Mouse (Mus musculus): ENCODE measurements around the gene Bicdl2.

The Bicdl2 gene

DNA sequence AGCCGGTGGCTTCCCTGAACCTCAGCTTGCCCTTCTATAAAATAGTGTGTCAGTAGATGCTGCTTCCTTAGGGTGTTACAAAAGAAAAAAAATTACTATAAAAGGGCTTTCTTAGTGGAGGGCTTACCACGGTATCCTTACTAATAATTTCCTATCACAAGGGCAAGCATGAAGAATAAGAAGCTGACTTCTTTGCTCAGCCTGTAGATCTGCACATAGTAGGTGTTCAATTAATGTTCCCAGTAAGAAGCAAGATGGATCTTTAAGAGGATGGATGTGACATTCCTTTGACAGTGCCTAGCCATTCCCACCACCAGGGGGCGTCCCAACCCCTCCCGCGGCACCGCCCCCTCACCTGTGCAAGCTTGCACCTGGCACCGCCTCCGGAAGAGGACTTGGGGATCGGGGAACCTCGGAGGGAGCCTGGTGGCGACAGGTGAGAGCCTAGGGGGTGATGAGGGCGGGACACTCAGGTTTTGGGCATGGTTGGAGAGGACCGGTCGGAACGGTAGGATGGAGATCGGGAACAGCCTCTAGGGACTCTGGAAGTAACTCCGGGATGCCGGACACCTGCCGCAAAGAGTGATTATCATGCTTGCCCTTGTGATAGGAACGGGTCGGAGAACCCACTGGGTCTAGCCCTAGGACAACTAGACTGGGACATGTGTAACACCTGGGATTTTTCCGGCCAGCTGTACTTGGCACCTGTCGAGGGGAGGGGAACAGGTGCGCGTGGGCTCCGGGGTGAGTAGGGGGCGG lies at the start of gene Bicdl2:
Gene Bicdl2 (plus strand): TSS at position 390 of the 759 bp plus-strand sequence.
- peak; percentile 71 for DNase-seq (ENCODE audit: low read depth, low spot score)
- no peaks in the 10 kb centered on the region for H3K27me3 ChIP-seq (ENCODE audit: control insufficient read depth, insufficient read depth, low read length, poor library complexity, severe bottlenecking)
- H3K36me3 ChIP-seq (ENCODE audit: control insufficient read depth, insufficient read depth, low read length, poor library complexity, severe bottlenecking): no peaks in the 10 kb centered on the region

DNA sequence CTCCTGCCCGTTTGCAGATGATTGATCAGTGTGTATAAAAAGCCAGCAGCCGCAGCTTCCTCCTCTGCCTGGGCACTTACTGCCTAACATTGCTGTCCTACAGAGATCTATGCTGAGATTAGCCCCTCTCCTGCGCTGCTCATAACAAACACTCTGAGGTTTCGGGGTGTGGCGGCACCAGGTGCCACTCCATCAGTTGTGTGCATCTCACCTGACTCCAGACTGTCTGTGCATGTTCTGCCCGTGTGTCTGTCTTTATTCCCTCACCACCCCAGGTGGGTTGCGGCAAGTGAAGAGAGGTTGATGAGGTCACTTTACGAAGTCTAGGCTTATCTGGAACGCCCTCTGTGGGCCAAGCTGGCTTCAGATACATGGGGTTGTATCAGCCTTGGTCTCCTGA lies 43.2 kb upstream of the Bicdl2 start:
- no peaks in the 10 kb centered on the region for H3K36me3 ChIP-seq (ENCODE audit: control insufficient read depth, insufficient read depth, low read length, poor library complexity, severe bottlenecking)
- no peaks in the 10 kb centered on the region; the same call in 1 of the 2 replicates for H3K27me3 ChIP-seq (ENCODE audit: control insufficient read depth, insufficient read depth, low read length, poor library complexity, severe bottlenecking)
- peak; percentile 15 for DNase-seq (ENCODE audit: low read depth, low spot score)

DNA sequence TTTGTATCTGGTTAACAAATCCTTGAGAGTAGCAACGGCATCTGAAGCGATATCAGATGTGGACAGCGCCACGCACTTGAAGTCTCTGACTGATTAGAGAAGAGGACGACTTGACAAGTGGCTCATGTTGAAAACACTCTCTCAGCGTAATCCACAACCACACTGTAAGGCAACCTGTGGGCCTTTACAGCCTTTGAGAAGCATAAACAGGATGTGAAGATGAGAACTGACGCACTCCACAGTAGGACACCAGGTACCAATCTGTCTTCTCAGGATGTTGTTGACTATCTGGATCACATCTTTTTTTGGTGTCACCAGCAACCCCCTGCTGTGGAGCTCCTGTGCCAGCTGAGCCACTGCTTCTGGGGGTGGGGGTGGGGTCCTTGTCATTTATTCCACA lies 40.0 kb upstream of the Bicdl2 start:
- Histone ChIP-seq H3K27me3 (ENCODE audit: control insufficient read depth, insufficient read depth, low read length, poor library complexity, severe bottlenecking) (no peaks in the 10 kb centered on the region; the same call in 1 of the 2 replicates), H3K36me3 (ENCODE audit: control insufficient read depth, insufficient read depth, low read length, poor library complexity, severe bottlenecking) (no peaks in the 10 kb centered on the region)
- DNase-seq (ENCODE audit: low read depth, low spot score): no peak

DNA sequence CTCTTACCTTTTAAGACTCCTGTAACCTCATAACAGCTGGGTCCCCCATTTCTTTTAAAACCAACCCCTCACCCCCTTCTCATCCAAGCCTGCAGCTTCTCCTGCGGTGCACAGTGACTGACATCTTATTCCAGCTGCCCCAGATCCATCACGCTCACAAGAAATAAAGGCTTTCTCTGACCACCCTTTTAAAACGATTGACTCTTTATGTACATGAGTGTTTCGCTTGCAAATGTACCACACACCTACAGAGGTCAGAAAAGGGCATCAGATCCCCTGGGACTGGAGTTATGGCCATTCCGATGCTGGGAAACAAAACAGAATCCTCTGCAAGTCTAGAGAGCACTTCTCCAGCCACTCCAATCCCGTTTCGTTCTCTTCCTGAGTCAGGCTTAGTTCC lies 32.5 kb upstream of the Bicdl2 start:
- no peak for DNase-seq (ENCODE audit: low read depth, low spot score)
- no peaks in the 10 kb centered on the region for H3K36me3 ChIP-seq (ENCODE audit: control insufficient read depth, insufficient read depth, low read length, poor library complexity, severe bottlenecking)

DNA sequence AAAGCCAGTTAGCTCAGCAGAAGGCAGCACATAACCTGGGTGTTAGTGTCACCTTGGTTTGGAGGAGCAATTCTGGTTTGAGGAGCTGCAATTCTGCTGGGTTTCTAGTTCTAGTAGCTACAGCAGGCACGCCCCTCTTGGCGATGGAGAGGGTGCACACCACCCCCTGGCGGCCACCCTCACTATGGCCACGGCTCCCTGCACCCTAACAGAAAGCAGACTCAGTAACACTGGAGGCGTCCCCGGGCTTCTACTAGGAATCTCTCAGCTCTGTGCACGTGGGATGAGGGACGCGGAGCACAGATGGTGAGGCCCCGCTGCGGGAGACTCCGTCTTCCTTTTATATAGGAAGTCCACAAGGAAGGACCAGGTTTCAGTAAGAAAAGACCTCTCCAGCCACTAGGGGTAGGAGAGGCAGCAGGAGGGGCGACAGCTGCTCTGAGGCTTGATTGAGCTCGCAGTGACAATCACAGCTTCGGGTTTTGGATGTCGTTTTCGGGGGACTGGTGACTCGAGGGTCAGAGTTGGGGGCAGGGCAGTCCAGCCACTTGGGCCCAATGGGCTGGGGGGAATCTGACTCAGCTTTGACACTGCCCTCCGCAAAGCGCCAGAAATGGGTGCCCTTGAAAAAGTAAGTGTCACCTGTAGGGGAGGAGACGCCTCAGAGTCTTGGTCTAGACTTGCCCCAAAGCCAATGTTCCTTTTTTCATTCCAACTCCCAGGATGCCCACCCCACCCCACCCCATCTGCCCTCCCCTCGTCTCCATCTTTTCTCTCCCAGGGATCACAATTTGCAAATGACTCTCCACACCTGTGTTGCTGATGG lies 29.9 kb upstream of the Bicdl2 start:
- Histone ChIP-seq H3K36me3 (ENCODE audit: control insufficient read depth, insufficient read depth, low read length, poor library complexity, severe bottlenecking) (no peaks in the 10 kb centered on the region), H3K27me3 (ENCODE audit: control insufficient read depth, insufficient read depth, low read length, poor library complexity, severe bottlenecking) (no peaks in the 10 kb centered on the region)
- DNase-seq (ENCODE audit: low read depth, low spot score): peak; percentile 74

More for the DNA sequence above, 32.5 kb upstream of the Bicdl2 start:
- H3K27me3 ChIP-seq (ENCODE audit: control insufficient read depth, insufficient read depth, low read length, poor library complexity, severe bottlenecking): no peaks in the 10 kb centered on the region

DNA sequence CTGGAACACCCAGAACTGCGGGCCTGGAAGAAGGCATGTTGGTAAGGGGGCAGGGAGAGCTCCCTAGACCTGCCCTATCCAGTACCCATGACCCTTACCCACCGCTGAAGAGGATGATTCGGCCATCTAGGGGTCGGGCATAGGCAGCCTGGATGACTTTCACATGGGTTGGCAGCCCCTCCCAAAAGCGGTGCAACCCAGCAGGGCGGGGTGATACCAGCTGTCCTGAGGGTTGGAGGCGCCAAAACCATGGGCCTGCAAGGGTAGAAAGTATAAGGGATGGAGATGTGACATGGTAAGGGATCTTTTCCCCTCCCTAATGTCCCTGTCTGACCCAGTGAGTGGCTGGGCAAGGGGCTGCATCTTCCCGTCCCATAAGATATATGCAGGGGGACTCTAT lies 29.1 kb upstream of the Bicdl2 start:
- Histone ChIP-seq H3K27me3 (ENCODE audit: control insufficient read depth, insufficient read depth, low read length, poor library complexity, severe bottlenecking) (no peaks in the 10 kb centered on the region; the same call in 1 of the 2 replicates), H3K36me3 (ENCODE audit: control insufficient read depth, insufficient read depth, low read length, poor library complexity, severe bottlenecking) (no peaks in the 10 kb centered on the region)
- DNase-seq (ENCODE audit: low read depth, low spot score): no peak

DNA sequence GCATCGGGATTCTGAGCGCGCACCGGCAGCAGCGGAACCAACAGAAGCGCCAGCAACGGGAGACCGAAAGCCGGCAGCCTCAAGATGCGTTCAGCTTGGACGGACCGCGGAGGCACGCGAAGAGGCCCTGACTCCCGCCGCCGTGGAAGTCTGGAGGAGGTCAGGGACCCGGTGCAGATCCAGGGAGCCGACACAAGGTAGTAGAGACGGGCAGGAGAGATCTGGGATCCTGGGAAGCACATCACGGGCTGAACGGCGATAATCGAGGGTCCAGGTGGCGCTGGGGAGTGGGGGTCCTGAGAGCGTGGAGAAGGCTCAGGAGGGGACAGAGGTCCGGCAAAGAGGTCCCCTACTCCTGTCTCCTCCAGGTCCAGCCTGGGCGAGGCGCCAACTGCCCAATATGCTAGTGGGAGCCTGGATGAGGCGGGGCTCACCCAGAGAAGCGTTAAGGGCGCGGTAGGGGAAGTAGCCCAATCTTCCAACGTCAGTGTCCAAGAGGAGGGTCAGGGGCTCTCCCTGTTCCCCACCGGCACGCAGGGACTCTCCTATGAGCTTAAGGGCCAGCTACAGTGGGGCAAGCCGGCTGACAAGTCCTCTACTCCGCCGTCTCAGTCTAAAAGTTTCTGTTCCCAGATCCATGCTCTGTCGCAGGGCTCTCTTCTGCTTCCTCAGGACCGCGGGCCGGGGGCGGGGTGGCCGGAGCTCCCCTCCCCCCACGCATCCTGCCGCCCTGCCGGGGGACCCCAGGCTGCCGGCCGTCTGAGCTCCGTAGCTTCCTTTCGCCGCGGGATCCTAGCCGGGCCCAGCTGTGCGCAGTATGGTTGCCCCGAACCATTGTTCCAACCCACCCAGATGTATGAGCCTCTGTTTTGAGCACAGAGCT lies 15.5 kb upstream of the Bicdl2 start, which contains the start of gene Mmp25:
Gene Mmp25 (minus strand): TSS at position 665 of the 883 bp plus-strand sequence.
- H3K27me3 ChIP-seq (ENCODE audit: control insufficient read depth, insufficient read depth, low read length, poor library complexity, severe bottlenecking): no peaks in the 10 kb centered on the region; the same call in 1 of the 2 replicates
- H3K36me3 ChIP-seq (ENCODE audit: control insufficient read depth, insufficient read depth, low read length, poor library complexity, severe bottlenecking): no peaks in the 10 kb centered on the region
- no peak for DNase-seq (ENCODE audit: low read depth, low spot score)

DNA sequence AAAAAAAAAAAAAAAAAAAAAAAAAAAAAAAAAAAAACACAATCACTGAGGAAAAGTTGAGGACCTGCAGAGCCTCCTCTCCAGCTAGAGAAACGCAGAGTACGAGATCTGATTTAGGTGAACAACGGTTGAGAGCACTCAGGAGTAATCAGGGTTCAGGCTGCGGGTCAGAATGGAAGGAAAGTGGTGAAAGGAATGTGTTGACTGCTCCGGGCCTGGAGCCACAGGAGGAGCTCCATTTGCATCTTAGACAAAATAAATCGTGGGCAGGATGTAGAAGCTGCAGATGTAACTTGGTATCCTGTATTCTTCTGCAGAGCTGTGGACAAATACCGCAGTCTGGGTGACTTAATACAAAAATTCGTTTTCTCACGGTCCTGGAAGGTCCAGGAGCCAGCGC lies 14.4 kb upstream of the Bicdl2 start:
- no peaks in the 10 kb centered on the region; the same call in 1 of the 2 replicates for H3K27me3 ChIP-seq (ENCODE audit: control insufficient read depth, insufficient read depth, low read length, poor library complexity, severe bottlenecking)
- H3K36me3 ChIP-seq (ENCODE audit: control insufficient read depth, insufficient read depth, low read length, poor library complexity, severe bottlenecking): no peaks in the 10 kb centered on the region
- DNase-seq (ENCODE audit: low read depth, low spot score): no peak

DNA sequence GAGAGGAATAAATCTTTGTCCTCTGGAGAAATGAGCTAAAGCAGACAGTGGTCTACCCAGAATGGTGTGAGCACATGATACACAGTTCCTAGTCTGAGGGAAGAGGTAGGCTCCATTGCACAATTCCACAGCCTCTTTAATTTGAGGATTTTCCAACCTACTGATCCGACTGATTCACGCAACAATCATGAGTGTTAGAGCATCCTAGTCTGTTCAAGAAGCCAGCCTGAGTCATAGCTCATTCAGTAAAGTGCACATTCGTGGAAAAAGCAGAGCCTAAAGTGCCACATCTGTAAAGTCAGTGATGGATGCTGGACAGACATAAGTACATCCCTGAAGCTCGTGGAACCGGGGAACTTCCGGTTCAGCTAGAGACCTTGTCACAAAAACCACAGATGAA lies 8.9 kb upstream of the Bicdl2 start:
- Histone ChIP-seq H3K36me3 (ENCODE audit: control insufficient read depth, insufficient read depth, low read length, poor library complexity, severe bottlenecking) (no peaks in the 10 kb centered on the region), H3K27me3 (ENCODE audit: control insufficient read depth, insufficient read depth, low read length, poor library complexity, severe bottlenecking) (no peaks in the 10 kb centered on the region)
- DNase-seq (ENCODE audit: low read depth, low spot score): no peak

DNA sequence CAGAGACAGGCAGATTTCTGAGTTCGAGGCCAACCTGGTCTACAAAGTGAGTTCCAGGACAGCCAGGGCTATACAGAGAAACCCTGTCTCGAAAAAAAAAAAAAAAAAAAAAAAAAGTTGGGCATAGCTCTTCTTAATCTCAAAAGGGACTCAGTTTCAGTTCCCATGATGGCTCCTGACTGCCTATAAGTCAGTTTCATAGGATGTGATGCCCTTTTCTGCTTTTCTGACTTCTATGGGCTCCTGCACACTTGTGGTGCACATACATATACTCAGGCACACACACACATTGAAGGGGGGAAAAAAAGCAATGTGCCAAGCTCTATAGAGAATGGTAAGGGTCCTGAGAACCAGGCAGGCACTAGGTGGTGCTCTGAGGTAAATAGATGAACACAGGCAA lies 7.0 kb upstream of the Bicdl2 start:
- H3K27me3 ChIP-seq (ENCODE audit: control insufficient read depth, insufficient read depth, low read length, poor library complexity, severe bottlenecking): no peaks in the 10 kb centered on the region
- no peaks in the 10 kb centered on the region for H3K36me3 ChIP-seq (ENCODE audit: control insufficient read depth, insufficient read depth, low read length, poor library complexity, severe bottlenecking)
- DNase-seq (ENCODE audit: low read depth, low spot score): no peak

DNA sequence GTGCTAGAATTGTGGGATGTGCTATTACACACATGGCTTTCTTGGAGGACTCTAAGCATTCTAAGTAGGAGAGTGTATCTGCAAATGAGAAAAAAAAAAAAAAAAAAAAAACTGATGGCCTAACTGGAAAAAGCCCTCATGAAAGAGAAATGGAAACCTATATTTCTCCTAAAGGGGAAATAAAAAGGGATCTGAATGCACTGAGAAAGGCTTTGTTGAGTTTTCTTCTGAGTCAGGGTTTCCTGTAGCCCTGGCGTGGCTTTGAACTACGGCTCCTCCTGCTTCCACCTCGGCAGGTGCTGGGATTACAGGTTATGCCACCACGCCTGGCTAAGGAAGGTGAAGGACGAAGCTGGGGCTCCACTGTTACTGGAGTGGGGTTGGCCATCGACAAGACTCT lies 6.3 kb upstream of the Bicdl2 start:
- no peaks in the 10 kb centered on the region for H3K27me3 ChIP-seq (ENCODE audit: control insufficient read depth, insufficient read depth, low read length, poor library complexity, severe bottlenecking)
- no peak for DNase-seq (ENCODE audit: low read depth, low spot score)
- H3K36me3 ChIP-seq (ENCODE audit: control insufficient read depth, insufficient read depth, low read length, poor library complexity, severe bottlenecking): no peaks in the 10 kb centered on the region

DNA sequence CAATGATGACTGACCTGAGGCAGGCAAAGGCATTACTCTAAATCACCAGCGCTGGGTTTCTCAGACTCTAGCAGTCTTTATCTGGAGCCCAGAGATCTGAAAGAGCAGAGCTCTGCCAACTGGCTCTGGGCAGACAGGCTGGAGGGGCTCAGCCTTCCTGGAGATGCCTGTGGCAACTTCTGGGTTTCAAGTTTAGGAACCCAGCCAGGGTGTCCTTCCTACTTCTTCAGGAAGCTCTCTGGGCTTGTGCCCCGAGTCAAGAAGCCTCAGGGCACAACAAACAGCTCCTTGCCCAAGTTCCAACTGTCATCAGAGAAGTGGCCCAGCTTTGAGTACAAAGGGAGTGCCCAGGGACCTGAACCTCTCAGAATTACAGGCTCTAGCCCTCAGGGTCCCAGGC lies 5.9 kb upstream of the Bicdl2 start:
- Histone ChIP-seq H3K36me3 (ENCODE audit: control insufficient read depth, insufficient read depth, low read length, poor library complexity, severe bottlenecking) (no peaks in the 10 kb centered on the region), H3K27me3 (ENCODE audit: control insufficient read depth, insufficient read depth, low read length, poor library complexity, severe bottlenecking) (no peaks in the 10 kb centered on the region)
- no peak for DNase-seq (ENCODE audit: low read depth, low spot score)

DNA sequence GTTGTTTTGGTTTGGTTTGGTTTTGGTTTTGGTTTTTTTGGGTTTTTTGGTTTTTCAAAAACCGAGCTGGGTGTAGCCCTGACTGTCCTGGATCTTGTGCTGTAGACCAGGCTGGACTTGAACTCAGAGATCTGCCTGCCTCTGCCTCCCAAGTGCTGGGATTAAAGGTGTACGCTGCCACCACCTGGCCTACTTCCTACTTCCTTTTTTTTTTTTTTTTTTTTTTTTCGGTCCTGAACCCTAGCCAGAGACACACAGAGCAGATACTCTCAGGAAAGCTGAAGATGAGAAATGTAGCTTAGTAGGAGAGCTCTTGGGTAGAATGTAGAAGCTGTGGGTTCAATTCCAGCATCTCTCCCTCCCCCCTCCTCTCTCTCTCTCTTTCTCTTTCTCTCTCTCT lies 1.9 kb upstream of the Bicdl2 start:
- Histone ChIP-seq H3K36me3 (ENCODE audit: control insufficient read depth, insufficient read depth, low read length, poor library complexity, severe bottlenecking) (no peaks in the 10 kb centered on the region), H3K27me3 (ENCODE audit: control insufficient read depth, insufficient read depth, low read length, poor library complexity, severe bottlenecking) (no peaks in the 10 kb centered on the region)
- DNase-seq (ENCODE audit: low read depth, low spot score): no peak

DNA sequence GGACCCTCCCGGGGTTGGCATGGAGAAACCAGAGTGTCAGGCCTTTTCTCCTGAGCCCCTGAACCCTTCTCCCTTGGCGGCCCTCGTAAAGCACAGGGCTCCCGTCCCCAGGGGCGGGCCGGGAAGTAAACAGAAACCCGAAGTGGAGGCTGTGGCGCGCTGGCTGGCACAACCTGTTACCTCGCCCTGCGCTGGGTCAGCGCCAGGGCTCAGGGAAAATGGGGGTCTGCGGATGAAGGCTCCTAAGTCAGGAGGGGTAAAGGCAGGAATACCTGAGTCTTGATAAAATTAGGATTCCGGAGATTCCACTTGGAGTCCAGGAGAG lies 532 bp downstream of the Bicdl2 start:
- Histone ChIP-seq H3K36me3 (ENCODE audit: control insufficient read depth, insufficient read depth, low read length, poor library complexity, severe bottlenecking) (no peaks in the 10 kb centered on the region), H3K27me3 (ENCODE audit: control insufficient read depth, insufficient read depth, low read length, poor library complexity, severe bottlenecking) (no peaks in the 10 kb centered on the region)
- DNase-seq (ENCODE audit: low read depth, low spot score): no peak

Measured in splenic B cell, adult 2 months (primary cell).